Mouse (Mus musculus): ENCODE results near the gene Cym.

Cym gene

GRCm38 (mm10) chr3:107223230-107223629 lies 1.7 kb upstream of the Cym start:
- no peak for DNase-seq (ENCODE audit: low spot score in 2 of 2)

GRCm38 (mm10) chr3:107218572-107218971 lies 3.0 kb downstream of the Cym start:
- no peak for DNase-seq (ENCODE audit: low spot score in 2 of 2)

- DNase-seq (ENCODE audit: low spot score in 2 of 2): no peak
Observed at GRCm38 (mm10) chr3:107217101-107217480, 4.4 kb downstream of the Cym start.

- DNase-seq (ENCODE audit: low spot score in 2 of 2): no peak
Observed at GRCm38 (mm10) chr3:107216400-107217100, 5.0 kb downstream of the Cym start.

GRCm38 (mm10) chr3:107214606-107215005 lies 6.9 kb downstream of the Cym start:
- no peak for DNase-seq (ENCODE audit: low spot score in 2 of 2)

- DNase-seq (ENCODE audit: low spot score in 2 of 2): no peak
Observed at GRCm38 (mm10) chr3:107207625-107208253, 13.8 kb downstream of the Cym start.

- no peak for DNase-seq (ENCODE audit: low spot score in 2 of 2)
Observed at GRCm38 (mm10) chr3:107206490-107207150, 14.9 kb downstream of the Cym start.

GRCm38 (mm10) chr3:107205994-107206393 lies 15.5 kb downstream of the Cym start:
- DNase-seq (ENCODE audit: low spot score in 2 of 2): peak; percentile 28 to 78

GRCm38 (mm10) chr3:107205170-107205569 lies 16.4 kb downstream of the Cym start:
- no peak for DNase-seq (ENCODE audit: low spot score in 2 of 2)

- DNase-seq (ENCODE audit: low spot score in 2 of 2): no peak
Observed at GRCm38 (mm10) chr3:107204413-107204812, 17.1 kb downstream of the Cym start.

GRCm38 (mm10) chr3:107201310-107202180 lies 20.0 kb downstream of the Cym start:
- DNase-seq (ENCODE audit: low spot score in 2 of 2): no peak

GRCm38 (mm10) chr3:107188226-107188899 lies 33.2 kb downstream of the Cym start:
- peak; percentile 16 to 65 for DNase-seq (ENCODE audit: low spot score in 2 of 2)

- DNase-seq (ENCODE audit: low spot score in 2 of 2): no peak
Observed at GRCm38 (mm10) chr3:107187022-107187421, 34.5 kb downstream of the Cym start.

- DNase-seq (ENCODE audit: low spot score in 2 of 2): no peak
Observed at GRCm38 (mm10) chr3:107185597-107185996, 35.9 kb downstream of the Cym start.

GRCm38 (mm10) chr3:107183178-107183577 lies 38.4 kb downstream of the Cym start:
- no peak for DNase-seq (ENCODE audit: low spot score in 2 of 2)

- no peak for DNase-seq (ENCODE audit: low spot score in 2 of 2)
Observed at GRCm38 (mm10) chr3:107182756-107183155, 38.8 kb downstream of the Cym start, which contains the start of gene Kcna10. Gene Kcna10 (plus strand): TSS chr3:107183056.

GRCm38 (mm10) chr3:107180860-107181259 lies 40.7 kb downstream of the Cym start:
- DNase-seq (ENCODE audit: low spot score in 2 of 2): no peak

GRCm38 (mm10) chr3:107176501-107176900 lies 45.0 kb downstream of the Cym start:
- no peak for DNase-seq (ENCODE audit: low spot score in 2 of 2)

- no peak for DNase-seq (ENCODE audit: low spot score in 2 of 2)
Observed at GRCm38 (mm10) chr3:107175486-107175885, 46.0 kb downstream of the Cym start.

- no peak for DNase-seq (ENCODE audit: low spot score in 2 of 2)
Observed at GRCm38 (mm10) chr3:107172556-107172955, 49.0 kb downstream of the Cym start.

GRCm38 (mm10) chr3:107171964-107172363 lies 49.6 kb downstream of the Cym start:
- no peak for DNase-seq (ENCODE audit: low spot score in 2 of 2)
